Mouse (Mus musculus) urinary bladder, postnatal 25 days (tissue): ENCODE data around the gene Pik3ca.
"Not testable (repeated sequence)": the region's sequence is repeated elsewhere in the genome, so short reads cannot be mapped to it uniquely, and the experiment has no call there.

Source experiments
- DNase-seq: peaks from one replicate; pipeline ENCODE4 v3.0.0; 2022; ENCODE audit warnings: low spot score

Gene Pik3ca

DNA sequence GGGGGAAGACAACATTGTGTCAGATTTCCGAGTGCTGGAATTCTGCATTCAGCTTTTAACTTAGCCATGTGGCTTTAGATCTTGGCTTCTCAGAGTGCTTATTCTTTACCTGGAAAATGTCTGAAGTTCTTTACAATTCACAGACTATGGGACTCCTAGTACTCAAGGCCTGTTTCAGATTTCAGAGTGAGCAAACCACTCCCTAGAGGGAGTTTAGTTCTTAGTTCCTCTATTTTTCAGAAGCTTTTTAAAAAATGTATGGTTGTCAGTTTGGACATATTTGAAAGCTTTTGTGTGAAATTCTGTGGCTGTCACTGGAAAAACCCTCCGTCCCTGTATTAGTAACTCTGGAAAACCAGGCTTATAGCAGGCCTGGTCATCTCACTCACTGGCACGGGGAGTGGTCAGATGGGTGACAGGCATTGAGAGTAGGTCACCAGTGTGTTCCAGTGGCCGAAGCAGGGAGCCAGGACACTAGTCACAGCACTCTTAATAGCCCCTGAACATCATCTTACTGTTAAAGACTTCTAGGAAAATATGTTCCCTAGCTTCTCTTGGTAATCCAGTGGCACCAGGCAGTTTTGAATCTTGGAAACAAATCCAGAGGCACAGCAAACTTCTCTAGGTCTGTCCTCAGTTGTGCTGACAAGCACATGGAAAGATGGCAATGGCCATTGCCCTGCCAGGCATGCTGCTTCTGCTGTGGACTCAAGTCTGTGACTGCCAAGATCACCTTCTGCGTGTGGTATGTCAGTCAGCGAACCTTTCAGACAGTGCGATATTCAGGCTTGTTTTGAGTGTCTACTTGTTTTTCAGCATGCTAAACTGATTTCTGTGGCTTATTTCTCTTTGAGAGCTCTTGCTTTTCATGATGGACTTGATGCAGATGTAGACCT lies 5.8 kb downstream of the Pik3ca start:
- DNase-seq = no peak

DNA sequence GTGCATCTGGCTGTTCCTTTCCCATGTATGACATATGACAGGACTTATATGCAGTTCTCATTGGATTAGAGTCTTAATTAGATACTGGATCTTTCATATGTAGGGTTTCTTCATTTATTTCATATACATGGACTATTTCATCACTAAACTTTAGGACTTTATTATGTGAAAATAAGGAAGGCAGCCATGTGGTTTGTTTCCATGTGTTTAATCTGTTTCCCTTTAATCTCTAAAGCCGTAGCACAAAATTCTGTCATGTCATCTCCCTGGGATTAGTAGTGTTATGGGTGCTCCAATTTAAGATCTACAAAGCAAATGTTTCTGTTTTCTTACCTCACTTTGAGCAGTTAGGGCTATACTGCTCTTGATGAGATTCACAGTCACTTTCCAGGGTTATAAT lies 8.2 kb downstream of the Pik3ca start:
- DNase-seq = no peak

DNA sequence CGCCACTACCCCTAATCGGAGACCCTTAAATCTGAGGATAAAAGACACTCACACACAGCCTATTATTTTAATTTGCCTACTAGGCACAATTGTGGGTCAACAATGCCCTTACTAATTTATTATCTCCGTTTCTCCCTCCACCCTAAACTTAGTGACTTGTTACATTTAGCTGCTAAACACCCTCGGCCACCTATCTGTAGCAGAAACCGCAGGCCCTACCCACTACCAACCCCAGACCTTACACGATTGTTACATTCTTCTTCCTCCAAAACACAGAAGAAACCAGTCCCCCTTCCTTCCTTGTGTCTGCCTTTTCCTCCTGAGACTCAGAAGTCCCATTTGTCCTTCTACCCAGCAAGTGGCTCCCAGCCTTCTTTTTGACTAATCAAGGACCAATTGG lies 9.3 kb downstream of the Pik3ca start:
- no peak for DNase-seq

DNA sequence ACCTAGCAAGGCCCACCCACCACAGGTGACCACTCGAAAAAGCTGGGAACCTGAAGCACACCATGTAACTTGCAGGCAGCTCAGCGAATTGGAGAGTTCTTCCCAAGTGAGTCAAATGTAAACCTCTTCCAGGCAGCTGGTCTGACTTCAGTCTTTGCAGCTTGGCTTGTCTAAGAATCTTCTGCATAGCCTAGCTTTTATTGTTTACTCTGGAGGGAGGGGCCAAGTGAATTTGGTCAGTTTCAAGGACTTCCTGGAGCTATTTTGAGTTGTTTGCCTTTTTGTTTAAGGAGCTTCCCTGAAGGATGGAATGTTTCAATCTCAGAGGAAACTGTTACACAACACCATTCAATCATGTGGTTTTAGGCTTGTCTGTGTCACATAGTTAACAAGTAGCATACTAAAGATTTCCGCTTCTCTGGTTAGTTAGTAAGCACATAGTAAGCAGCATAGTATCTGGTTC lies 11.4 kb downstream of the Pik3ca start:
- DNase-seq = no peak

DNA sequence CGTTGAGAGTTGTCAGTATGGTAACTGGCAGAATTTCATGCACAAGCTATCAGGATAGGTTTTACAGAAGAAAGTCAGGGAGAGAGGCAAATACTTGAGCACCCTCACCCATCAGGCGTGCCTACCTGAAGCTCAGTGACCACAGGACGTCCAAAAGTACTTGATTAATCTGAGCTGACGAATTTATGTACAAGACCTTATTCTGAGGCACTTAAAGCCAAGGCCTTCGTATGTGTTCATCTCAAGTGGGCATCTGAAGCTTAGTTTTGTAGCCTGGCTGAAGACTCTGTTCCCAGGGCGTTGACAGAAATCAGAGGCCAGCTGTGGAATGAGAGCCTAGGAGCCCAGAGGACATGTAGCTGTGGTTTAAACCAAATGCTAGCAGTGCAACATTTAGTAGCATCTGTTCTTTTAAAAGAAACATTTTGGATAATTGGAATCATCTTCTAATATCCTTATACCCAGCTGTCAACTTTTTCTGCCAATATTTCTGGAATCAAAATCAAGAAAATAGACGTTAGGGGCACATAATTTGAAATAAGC lies 15.1 kb downstream of the Pik3ca start:
- no peak for DNase-seq

DNA sequence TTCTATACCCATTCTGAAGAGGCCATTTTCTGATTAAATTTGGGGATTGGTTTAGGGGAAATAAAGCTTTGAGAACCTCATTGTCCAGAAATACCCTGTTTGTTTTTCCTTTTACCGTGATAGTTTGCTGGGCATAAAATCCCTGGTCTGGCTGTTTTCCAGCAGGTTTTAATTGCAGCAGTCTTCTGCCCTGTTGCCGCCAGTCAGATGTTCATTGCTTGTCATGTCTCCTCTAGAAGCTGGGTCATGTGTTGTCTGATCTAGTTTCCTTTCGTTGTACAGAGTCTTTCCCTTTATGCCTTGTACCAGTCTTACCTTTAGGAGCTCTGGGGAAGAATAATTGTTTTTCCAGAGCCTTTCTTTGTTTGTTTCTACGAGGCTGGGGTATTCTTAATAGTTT lies 16.9 kb downstream of the Pik3ca start:
- no peak for DNase-seq

DNA sequence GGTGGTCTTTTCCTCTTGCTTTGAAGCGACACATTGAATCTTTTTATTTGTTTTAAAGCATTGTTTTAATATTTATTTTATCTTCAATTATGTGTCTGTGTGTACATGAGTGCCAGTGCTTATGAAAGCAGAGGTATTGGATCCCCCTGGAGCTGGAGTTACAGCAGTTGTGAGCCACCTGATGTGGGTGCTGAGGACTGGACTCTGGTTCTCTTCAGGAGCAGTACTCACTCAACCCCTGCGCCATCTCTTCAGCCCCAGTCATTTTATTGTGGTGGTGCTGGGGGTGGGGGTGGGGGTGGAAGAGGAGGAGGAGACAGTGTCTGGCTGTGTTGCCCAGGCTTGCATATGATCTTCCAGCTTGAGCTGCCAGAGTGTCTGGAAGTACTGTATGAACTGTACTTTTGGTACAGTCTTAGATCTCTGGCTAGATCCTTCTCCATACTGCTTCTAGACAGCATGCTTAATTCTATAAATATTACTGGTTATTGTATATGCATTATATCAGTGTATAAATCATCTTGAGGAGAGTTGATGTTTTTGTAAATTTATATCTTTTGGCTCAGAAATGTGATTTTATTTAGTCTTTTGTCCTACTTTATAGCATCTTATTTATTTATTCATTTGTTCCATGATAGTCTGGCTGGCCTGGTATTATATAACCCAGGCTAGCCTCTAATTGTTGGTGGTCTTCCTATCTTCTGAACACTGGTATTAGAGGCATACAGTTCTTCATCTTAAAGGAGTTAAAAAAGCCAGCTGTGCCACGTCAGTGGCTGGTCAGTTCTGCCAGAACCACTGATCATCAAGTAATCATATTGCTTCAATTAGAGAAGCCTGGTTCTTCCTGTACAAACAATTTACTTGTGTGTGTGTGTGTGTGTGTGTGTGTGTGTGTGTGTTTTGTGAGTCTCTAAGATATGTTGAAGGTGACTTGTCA lies 18.2 kb downstream of the Pik3ca start:
- DNase-seq = no peak

DNA sequence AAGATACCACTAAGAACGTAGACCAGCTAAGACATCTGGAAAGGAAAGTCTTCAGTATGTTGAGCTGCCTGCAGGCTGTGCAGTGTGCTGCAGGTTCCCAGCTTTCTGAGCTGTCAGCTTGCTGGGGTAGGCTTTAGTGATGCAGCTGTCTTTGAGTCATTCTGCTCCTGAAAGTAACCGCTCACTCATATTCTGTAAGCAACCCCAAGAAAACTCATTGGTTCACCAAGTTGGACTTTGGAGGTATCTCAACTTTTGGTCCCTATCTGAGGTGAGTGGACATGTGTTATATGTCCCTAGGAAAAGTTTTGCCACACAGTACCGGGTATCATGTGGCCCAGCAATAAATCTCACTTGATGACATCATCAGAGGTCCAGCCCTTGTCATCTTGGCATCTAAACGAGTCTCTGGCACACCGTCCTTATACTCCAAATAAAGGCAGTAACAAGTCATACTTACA lies 20.3 kb downstream of the Pik3ca start:
- DNase-seq = no peak

DNA sequence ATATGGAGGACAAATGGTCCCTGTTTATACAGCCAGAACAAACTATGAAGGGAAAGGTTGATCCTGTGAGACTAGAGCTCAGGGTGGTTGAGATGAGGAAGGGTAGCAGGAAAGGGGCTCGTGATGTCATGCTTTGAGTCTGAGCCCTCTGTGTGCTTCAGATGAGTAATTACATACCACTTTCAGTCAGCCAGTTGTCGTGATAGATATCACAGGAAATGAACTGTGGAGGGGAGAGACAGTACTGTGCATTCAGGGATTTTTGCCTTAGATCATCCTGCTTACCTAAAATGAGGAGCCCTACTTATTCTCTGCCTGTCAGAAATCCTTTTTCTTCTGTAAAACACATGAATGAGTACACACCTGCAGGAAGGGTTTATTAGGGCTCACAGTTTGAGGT lies 22.4 kb downstream of the Pik3ca start:
- DNase-seq = no peak

DNA sequence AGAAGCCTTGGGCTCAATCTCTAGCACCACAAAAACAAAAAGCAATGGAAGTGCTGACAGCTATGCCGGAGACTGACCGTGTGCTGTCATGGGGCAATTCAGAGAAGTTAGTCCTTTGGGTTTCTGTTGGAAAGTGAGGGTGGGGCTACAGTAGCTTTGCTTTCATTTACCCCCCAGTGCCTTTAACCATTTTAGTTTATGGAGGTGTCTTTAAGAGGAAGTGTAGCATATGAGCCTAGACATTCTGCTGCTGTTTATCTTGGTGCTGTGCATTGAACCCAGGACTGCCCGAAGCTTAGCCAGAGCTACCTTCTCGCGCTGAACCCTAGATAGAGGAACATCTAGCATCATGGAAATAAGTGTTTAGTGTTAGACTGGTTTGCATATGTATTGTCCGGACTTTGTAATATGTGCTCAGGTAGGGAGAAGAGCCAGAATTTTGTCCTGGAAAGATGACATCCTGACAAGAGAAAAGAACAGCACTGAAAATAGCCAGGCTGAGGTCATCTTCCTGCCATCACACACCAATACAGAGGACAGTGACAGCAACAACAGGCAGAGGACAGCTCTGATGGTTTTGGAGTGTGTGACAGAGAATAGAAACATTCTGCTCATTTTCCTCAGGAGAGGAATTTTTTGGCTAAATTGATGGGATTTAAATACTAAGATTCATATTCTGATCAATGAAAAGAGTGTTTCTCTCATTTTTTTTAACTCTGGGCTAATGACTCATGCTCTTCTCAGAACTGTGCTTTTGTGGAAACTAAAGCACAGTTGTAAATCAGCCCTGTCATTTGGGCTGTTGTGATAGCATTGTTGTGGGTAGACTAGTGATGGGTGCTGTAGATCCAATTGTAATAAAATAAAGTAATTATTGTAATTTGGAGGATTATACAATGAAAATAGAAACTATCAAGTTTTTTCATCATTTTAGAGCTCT lies 23.9 kb downstream of the Pik3ca start:
- no peak for DNase-seq

DNA sequence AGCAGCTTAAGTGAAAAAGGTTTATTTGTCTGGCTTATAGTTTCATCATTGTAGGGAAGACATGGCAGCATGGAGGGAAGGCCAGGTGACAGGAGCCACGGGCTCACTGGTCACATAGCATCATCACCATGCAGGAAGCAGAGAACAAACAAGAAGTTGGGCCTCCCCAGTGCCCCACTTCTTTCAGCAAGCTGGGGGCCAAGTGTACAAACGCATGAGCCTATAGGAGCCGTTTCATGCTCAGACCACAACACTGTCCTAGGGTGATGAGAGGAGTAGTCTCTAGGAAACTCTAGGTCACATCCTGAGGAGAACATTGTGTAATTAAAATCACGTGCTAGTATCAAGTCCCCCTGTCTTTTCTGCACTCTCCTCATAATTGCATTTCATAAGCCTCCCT lies 30.2 kb downstream of the Pik3ca start:
- no peak for DNase-seq

DNA sequence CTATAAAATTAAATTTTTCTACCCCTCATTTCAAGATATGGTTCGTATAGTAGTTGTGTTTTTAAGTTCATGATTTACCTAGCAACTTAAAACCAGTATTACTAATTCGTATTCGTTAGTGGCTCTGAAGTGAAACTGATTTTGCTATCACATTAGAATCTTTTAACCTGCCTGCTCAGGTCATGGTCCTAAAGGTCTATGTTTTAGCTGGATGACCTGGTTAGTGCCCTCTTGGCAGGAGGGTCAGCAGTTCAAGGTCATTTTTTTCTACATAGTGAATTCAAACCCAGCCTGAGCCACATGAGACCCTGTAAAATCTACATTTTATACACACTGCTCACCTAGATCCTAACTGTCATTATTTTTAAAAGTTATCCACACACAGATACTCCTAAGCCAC lies 30.9 kb downstream of the Pik3ca start:
- no peak for DNase-seq

DNA sequence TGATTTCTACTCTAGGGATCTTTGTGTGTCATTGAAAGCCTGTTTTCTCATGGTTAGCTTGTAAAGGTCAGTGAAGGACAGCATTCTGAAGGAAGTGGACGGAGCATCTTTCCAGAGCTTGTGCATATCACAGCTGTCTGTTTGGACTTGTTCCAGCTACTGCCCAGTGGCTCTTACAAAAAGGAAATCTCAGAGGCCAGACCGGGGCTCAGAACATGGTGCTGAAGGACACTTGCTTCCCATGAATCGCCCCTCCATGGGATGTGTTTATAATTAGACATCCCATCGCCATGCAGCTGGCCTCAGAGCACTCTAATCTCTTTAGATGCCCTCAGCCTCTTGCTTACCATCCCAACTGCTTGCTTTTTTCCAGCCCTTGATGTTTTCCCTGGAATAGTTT lies 31.4 kb downstream of the Pik3ca start:
- no peak for DNase-seq

DNA sequence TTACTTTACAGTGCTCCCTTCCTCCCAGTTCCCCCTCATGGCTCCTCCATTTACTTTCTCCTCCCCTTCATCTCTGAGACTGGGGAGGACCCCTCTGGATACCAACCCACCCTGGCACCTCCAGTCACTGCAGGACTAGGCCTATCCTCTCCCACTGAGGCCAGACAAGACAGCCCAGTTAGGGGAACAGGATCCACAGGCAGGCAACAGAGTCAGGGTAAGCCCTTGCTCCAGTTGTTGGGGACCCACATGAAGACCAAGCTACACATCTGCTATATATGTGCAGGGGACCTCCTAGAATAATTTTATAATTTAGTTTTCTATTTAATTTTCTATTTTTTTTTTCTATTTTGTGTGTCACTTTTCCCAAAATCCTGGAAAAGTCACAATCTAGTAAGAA lies 31.9 kb downstream of the Pik3ca start:
- not testable (repeated sequence) for DNase-seq

DNA sequence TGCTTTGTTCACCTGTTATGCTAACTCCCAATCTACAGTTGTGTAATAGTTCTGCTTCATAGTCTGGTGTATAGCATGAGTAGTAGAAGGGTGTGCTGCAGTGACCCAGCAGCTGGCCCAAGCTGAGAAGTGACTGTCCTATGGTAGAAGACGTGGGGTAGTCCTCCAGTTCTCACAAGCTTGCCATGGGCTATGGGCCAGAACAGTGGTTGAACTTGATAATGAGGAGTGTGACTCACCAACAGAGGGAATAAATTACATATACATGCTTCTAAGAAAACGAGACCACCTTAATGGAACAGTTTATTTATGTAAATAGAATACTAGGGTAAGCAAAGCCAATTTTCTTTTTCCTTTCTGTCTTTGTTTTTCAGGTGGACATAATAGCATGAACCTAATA lies 32.9 kb downstream of the Pik3ca start:
- no peak for DNase-seq

DNA sequence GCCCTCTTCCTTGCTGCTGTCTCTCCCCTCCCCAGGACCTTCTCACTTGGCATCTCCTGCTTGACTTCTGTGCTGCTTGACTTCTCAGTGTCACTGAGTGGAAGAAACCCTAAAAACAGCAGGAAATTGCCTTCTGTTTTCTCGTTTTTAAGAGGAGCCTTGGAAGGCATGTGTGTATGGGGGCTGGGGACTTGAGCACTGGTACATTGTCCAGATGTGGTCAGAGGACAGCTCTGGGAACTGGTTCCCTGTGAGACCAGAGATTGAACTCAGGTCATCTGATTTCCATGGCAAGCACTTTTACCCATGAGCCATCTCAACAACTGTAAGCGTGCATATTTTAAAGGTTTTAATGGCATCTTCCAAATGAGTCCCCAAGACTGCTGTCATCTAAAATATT lies 36.5 kb downstream of the Pik3ca start:
- no peak for DNase-seq

DNA sequence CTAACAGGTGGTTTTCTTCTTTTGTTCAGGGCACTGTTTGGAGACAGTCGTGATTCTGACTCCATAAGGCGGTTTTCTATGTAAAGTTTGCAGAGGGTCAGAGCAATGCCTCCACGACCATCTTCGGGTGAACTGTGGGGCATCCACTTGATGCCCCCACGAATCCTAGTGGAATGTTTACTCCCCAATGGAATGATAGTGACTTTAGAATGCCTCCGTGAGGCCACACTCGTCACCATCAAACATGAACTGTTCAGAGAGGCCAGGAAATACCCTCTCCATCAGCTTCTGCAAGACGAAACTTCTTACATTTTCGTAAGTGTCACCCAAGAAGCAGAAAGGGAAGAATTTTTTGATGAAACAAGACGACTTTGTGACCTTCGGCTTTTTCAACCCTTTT lies 38.6 kb downstream of the Pik3ca start:
- DNase-seq = no peak

DNA sequence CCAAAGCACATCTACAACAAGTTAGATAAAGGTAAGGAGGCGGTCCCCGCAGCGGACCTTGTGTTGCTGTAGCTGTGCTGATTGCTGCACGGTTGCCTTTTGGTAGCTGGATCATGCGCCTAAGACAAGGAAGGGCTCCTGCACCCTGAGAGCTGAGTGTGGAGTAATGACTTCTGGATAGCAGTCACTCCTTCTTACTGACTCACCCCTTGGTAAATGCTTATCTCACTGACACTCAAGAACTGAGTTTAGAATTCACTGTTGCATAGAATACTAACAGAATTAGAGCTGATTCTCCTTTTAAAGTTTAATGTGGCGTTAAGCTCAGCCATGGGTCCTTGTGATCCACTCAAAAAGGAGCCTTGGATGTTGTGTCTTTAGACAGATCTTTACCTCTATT lies 39.8 kb downstream of the Pik3ca start:
- no peak for DNase-seq

DNA sequence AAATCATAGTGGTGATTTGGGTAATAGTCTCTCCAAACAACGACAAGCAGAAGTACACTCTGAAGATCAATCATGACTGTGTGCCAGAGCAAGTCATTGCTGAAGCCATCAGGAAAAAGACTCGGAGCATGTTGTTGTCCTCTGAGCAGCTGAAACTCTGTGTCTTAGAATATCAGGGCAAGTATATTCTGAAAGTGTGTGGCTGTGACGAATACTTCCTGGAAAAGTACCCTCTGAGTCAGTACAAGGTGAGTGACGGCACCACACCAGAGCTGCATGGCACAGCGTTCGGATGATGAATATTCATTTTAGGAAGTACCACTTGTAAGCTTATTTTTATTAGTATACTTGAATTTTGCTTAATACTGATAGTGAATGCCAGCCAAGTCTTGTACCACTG lies 40.3 kb downstream of the Pik3ca start:
- no peak for DNase-seq

DNA sequence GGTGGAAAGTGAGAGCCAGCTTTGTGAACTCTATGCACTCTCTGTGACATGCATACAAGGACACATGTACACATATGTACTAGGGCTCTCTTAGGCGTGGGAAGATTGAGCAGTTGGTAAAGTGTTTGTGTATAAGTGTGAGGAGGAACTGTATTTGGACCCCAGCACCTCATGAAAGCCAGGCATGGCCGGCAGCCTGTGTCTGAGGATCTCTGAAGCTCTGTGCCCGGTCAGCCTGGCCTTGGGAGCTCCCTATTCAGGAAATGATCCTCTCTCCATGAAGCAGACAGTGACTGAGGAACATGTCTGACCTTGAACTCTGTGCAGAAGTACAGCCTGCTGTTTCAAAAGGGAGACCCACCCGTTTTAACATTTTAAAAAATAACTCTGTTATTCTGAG lies 41.2 kb downstream of the Pik3ca start:
- DNase-seq = no peak

DNA sequence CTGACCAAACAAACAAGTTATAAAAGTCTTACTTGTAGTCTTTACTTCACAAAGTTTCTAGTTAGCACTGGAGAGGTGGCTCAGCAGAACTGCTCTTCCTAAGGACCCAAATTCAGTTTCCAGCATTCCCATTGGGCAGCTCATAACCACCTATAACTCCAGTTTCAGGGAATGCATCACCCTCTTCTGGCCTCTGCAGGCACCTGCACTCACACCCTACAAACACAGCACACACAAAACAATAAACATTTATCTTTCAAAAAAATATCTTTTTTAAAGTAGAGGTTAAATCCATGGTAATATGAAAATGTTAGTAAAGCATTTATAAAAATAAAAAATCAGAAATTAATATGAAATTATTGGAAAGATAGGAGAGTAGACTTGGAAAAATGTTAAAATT lies 44.2 kb downstream of the Pik3ca start:
- no peak for DNase-seq
